Mouse (Mus musculus): Measurements from ENCODE around the gene Arhgef6. TPM values are rescaled to one million over a fixed set of nuclear protein-coding genes. Genes with fewer than 3 reads are reported as not detected.

Arhgef6 gene
- total RNA-seq (2021): 10 to 100 TPM; 35.8 to 38.8 TPM
- long read RNA-seq, experiment 1, partial matches to known transcripts: 0 of 1 reads
- long read RNA-seq, experiment 1, other reads (novel, unspliced or antisense): 1 of 1 reads
- long read RNA-seq, experiment 2, partial matches to known transcripts: 1 of 7 reads
- long read RNA-seq, experiment 2, other reads (novel, unspliced or antisense): 6 of 7 reads

- no peak for DNase-seq (ENCODE audit: low spot score in 2 of 2)
Measured at GRCm38 (mm10) chrX:57338371-57339211, at the start of gene Arhgef6. TSS of gene Arhgef6 (minus strand) at chrX:57338729.

GRCm38 (mm10) chrX:57380915-57381314 is 42.4 kb upstream of the Arhgef6 start:
- DNase-seq (ENCODE audit: low spot score in 2 of 2): no peak

DNA sequence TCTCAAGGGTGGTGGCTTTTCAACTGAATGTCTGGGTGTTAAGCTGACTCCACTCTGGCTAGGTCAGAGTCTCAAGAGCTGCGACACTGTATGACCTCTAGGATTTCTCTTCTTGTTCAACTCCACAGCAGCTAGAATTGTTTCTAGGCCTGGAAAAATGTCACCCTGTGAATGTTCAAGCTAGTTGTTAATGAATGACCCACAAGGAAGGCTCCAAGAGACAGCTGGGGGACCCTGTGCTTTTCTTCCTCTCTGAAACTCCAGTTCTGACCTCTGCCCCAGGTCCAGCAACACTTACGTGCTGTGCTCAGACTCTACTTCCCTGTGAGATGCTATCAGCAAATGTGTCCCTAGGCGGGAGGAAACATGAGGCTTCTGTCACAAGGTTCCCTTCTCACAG is 40.0 kb upstream of the Arhgef6 start:
- no peak for DNase-seq (ENCODE audit: low spot score in 2 of 2)

GRCm38 (mm10) chrX:57377096-57377495 is 38.6 kb upstream of the Arhgef6 start:
- DNase-seq (ENCODE audit: low spot score in 2 of 2): no peak

- DNase-seq (ENCODE audit: low spot score in 2 of 2): no peak
Measured at GRCm38 (mm10) chrX:57374029-57374428, 35.5 kb upstream of the Arhgef6 start.

- no peak for DNase-seq (ENCODE audit: low spot score in 2 of 2)
Measured at GRCm38 (mm10) chrX:57373543-57373942, 35.0 kb upstream of the Arhgef6 start.

DNA sequence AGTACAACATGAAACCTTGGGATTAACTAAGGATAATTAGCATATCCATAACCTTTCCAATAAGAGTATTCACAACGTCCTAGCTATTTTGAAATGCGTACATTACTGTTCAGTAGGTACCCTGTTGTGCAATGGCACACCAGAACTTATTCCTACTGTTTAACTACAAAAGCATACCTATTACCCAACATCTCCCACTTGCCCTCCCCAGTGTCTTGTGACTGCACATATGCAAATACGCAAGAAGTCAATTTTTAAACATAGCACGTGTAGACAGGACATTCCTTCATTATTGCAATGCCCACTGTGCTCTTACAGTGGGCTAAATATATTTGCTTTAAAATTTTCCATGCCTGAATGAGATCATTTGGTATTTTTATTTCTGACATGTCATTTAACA is 34.4 kb upstream of the Arhgef6 start:
- no peak for DNase-seq (ENCODE audit: low spot score in 2 of 2)

GRCm38 (mm10) chrX:57364891-57365569 is 26.5 kb upstream of the Arhgef6 start:
- no peak for DNase-seq (ENCODE audit: low spot score in 2 of 2)

- no peak for DNase-seq (ENCODE audit: low spot score in 2 of 2)
Measured at GRCm38 (mm10) chrX:57359316-57359715, 20.8 kb upstream of the Arhgef6 start.

DNA sequence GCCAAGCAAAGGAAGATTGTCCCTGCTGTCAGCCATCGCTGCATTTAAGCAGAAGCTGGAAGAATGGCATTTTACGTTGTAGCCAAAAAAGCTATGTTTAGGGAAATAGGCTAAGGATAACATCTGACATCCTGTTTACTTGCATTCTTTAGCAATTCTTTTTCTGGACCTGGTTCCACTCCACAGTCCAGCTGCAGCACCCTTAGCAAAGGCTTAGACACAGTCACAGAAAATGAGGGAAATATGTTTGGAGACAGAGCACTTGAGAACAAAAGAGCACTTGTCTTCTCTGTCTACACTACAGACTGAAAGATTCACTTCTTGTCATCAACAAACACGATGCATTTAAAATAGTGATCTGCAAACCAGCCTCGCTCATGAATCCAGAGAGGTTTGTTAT is 691 bp upstream of the Arhgef6 start:
- no peak for DNase-seq (ENCODE audit: low spot score in 2 of 2)

GRCm38 (mm10) chrX:57337582-57337981 is 947 bp downstream of the Arhgef6 start:
- DNase-seq (ENCODE audit: low spot score in 2 of 2): no peak

DNA sequence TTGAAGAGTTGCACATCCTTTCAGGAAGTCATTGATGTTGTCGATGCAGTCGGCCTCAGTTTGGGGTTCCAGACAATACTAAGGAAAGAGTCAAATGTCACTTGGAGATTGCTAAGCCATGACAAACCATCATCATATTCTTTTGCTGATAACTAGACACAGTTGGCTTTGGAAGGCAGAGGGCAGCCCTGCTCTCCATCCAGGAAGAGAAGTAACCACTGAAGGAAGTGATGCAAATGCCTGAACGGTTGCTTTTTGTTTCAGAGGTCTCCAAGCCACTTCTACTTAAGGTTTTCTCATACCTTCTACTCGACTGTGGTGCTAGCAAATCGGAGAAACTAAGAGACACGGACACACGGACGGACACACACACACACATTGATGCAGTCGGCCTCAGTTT is 1.6 kb downstream of the Arhgef6 start:
- DNase-seq (ENCODE audit: low spot score in 2 of 2): no peak

DNA sequence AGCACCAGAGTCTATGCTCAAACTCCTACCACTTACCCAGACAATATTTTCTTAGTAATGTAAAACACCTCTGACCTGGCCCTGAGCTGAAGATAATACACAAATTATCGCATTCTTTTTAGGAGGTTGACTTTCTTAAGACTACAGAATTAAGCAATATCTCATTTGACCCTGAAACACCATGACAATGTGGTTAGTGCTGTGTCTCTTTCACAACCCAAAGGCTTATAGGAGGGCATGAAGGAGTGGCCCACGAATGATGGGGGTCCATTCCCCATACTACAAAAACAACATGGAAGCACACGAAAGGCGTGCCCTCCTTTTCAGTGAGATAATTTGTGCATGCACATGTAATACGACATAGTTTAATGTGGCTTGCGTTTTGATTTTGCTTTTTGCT is 3.2 kb downstream of the Arhgef6 start:
- DNase-seq (ENCODE audit: low spot score in 2 of 2): no peak

DNA sequence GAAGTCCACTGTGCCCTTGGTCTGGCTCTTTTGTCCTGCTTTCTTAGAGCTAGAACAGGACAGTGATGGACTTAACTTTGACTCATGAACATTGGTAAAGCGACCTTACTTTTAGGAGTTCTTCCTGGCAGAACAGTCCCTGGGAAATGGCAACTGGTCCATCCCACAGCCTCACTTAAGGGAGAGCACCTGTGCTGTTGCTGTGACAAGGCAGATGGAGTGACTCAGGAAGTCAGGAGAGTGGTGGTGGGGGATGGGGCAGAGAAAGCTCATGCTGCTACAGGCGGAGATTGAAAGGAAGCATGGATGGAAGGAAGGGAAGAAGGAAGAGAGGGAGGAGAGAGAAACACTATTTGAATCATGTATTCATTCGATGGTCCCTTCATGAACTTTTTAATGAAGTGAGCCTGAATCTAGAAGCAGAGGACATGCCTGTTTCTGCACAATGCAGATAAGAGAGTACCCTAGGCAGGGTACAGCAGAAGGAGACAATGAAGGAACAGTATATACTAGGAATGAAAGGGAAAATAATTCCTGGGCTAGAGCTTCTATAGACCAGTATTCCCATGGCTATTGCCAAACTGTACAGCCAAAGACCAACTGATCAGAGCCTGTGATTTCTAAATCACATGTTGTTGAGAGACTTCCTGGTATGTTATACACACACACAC is 10.7 kb downstream of the Arhgef6 start:
- no peak for DNase-seq (ENCODE audit: low spot score in 2 of 2)

DNA sequence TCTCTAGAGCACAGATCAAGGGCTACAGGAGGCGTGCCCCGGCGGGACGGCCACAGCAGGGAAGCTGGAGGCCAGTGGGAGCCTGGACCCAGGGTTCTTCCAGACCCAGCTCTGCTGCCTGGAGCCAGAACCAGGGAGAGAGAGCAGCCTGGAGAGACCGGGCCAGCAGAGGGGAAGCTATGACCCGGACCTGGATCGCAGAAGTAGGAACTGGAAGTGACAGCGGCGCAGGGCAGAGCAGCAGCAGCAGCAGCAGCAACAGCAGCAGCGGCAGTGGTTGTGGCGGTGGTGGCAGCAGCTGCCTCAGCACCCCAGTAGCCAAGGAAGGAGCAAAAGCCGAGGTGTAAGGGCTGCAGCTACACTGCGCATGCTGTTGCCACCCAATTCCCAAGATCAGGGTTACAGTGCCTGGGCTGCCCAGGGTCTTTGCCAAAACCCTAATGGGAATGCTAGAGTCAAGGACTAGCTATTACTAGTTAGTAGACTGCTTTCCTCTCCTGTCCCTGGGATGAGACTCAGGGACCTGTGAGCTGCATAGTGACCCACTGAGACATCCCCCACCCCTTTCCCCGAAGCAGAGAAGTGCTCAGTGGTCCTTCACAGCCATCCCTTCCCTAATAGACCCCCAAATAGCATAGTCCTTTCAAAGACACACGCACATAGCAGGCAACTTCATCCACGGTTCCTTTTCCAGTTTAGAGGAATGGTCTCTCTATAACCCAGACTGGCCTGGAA is 11.9 kb downstream of the Arhgef6 start:
- peak in 1 of 2 experiments; percentile 13 for DNase-seq (ENCODE audit: low spot score in 2 of 2)

GRCm38 (mm10) chrX:57325861-57326461 is 12.6 kb downstream of the Arhgef6 start:
- peak; percentile 3 to 6 for DNase-seq (ENCODE audit: low spot score in 2 of 2)

DNA sequence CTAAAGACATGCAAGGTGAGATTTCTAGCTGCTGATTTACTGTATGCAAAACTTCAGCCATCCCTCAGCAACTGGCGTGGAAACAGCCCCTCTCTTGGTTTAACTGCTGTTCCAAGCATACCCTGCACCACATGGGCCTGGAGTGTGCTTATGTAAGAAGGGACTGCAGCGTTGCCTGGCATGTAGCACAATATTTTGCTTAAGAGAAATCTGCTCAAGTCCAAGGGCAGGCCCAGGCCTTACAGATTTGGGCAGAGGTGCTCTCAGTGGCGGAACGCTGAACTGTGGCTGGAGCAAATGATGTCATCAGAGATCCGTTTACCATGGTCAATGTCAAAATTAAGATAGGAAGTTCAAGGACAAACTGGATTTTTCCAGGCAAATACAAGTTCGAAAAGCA is 13.6 kb downstream of the Arhgef6 start:
- no peak for DNase-seq (ENCODE audit: low spot score in 2 of 2)

- DNase-seq (ENCODE audit: low spot score in 2 of 2): no peak
Measured at GRCm38 (mm10) chrX:57312066-57312465, 26.5 kb downstream of the Arhgef6 start.

DNA sequence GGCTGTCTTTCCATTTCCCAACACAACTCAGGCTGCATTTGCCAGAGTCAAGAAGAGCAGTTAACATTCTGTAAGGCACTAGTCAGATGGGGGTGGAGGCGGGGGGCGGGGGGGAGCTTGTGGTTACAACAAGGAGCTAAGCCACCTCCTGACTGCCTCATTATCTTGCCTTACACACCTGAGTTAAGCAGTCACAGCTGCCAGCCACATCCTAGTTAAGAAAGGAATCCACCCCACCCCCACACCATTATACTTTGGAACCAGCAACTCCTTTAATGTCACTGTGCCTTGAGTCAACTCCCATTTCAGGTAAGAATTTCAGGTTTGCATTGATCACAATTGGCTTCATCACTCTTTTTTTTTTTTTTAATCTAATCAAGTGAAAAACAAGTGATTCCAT is 28.5 kb downstream of the Arhgef6 start:
- DNase-seq (ENCODE audit: low spot score in 2 of 2): no peak

- no peak for DNase-seq (ENCODE audit: low spot score in 2 of 2)
Measured at GRCm38 (mm10) chrX:57306747-57307146, 31.8 kb downstream of the Arhgef6 start.

Data from adrenal gland, postnatal 4 days (tissue).